8 mouse cellular contexts compared by ENCODE assay signal in the genomic region with DNA sequence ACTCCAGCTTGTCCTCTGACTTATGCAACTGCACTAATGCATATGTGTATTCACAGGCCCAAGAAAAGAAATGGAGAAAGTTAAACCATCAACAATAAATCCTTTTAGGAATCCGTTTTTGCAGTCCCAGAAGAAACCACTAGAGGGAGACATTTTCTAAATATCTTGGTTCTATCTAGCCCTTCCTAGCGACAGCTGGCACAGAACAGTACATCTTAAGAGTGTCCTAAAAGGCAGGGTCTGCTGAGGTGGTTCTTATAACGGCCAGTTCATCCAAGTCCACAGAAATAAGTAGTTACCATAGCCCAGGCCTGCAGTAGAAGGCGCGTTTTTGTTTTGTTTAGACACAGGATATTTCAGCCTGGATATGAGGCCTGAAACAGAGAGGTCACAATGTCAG. TPM values are rescaled to one million over a fixed set of nuclear protein-coding genes. Genes with fewer than 3 reads are reported as not detected.
A peak's percentile ranks its signal among the peaks of the same experiment; 100 is the strongest.
DNase-seq lines count a peak whose midpoint lies in the region; ATAC-seq and TF ChIP-seq lines count a peak whose summit lies in the region.

No protein-coding gene starts in this region.

- H3K36me3 ChIP-seq in neural tube, embryonic 15.5 days: no peaks in the 10 kb centered on the region
- no peaks in the 10 kb centered on the region for H3K36me3 ChIP-seq in forebrain, postnatal 0 days (ENCODE audit: insufficient read depth)

- WGBS in neural tube, embryonic 15.5 days: 23% methylated on average over 5 of the region's 5 CpGs
- 21% methylated on average over 5 of the region's 5 CpGs for WGBS in forebrain, postnatal 0 days

- H3K4me2 ChIP-seq in neural tube, embryonic 15.5 days: no peak overlapping the region
- no peak overlapping the region for H3K4me2 ChIP-seq in forebrain, postnatal 0 days (ENCODE audit: low read depth)

- no peak overlapping the region for H3K4me3 ChIP-seq in neural tube, embryonic 15.5 days (replicated peaks)
- no peak overlapping the region for H3K4me3 ChIP-seq in forebrain, postnatal 0 days (ENCODE audit: low read depth, low read length)

- DNase-seq in frontal cortex, postnatal 36 days (ENCODE audit: low spot score in 2 of 2): peak; percentile 7 to 25
- DNase-seq in frontal cortex, postnatal 14 days (ENCODE audit: low spot score in 2 of 2): no peak
- peak; percentile 18 for DNase-seq in neural tube, embryonic 10.5 days (ENCODE audit: extremely low spot score, low spot score)
- DNase-seq in forebrain, postnatal 0 days: peak; percentile 76
- peak; percentile 51 for DNase-seq in lung, postnatal 10 days
- DNase-seq in testis, postnatal 14 days (ENCODE audit: low spot score): no peak

- ATAC-seq in neural tube, embryonic 15.5 days (ENCODE audit: low FRiP score): no peak
- peak; percentile 52 for ATAC-seq in activated CD4-positive, CD25-positive, alpha-beta regulatory T cell, adult 4 months
- peak; percentile 60; the same call in 1 of the 2 replicates for ATAC-seq in forebrain, postnatal 0 days

- no peak overlapping the region for H3K27ac ChIP-seq in neural tube, embryonic 15.5 days (replicated peaks)
- H3K27ac ChIP-seq in forebrain, postnatal 0 days (ENCODE audit: low read depth, low read length): no peak overlapping the region

- no peaks in the 10 kb centered on the region for H3K27me3 ChIP-seq in neural tube, embryonic 15.5 days (replicated peaks)
- H3K27me3 ChIP-seq in forebrain, postnatal 0 days (ENCODE audit: insufficient read depth, low read length): no peaks in the 10 kb centered on the region

- peak; percentile 58 for TF ChIP-seq CTCF in forebrain, postnatal 0 days (IDR thresholded peaks at IDR 0.05; ENCODE audit: low read depth)

- no peaks in the 10 kb centered on the region for H3K9me3 ChIP-seq in neural tube, embryonic 15.5 days (replicated peaks)
- no peaks in the 10 kb centered on the region for H3K9me3 ChIP-seq in forebrain, postnatal 0 days (ENCODE audit: low read length)

- H3K9ac ChIP-seq in neural tube, embryonic 15.5 days (replicated peaks): no peak overlapping the region
- H3K9ac ChIP-seq in forebrain, postnatal 0 days: no peak overlapping the region

- no peaks in the 10 kb centered on the region for H3K4me1 ChIP-seq in neural tube, embryonic 15.5 days
- H3K4me1 ChIP-seq in forebrain, postnatal 0 days (ENCODE audit: insufficient read depth): no peaks in the 10 kb centered on the region

RNA-seq across cellular contexts. Expression of gene Timm8a1, which starts 9.2 kb away (rescaled TPM):
- polyA plus RNA-seq in neural tube, embryonic 15.5 days (2015; fragmentation: Nextera tagmentation; extraction: Ambion mirVana): 51.9 and 62.5 TPM in 2 replicates
- polyA plus RNA-seq in activated CD4-positive, CD25-positive, alpha-beta regulatory T cell, adult 4 months (2017; shearing (Covaris generic)): 10 to 100 TPM; 31.0 to 38.7 TPM
- 18.3 and 18.5 TPM in 2 replicates for total RNA-seq in forebrain, postnatal 0 days (2014; rRNA removed)
- polyA plus RNA-seq in forebrain, postnatal 0 days (2015; fragmentation: Nextera tagmentation; extraction: Ambion mirVana): 45.5 and 55.2 TPM in 2 replicates

RNA-seq across cellular contexts. Expression of gene Btk, which starts 32.5 kb away (rescaled TPM):
- polyA plus RNA-seq in neural tube, embryonic 15.5 days (2015; fragmentation: Nextera tagmentation; extraction: Ambion mirVana): 0.75 and 2.6 TPM in 2 replicates
- 1 to 10 TPM in 1 of 2 experiments, under 1 TPM in 1; 0.65 to 2.3 TPM for polyA plus RNA-seq in activated CD4-positive, CD25-positive, alpha-beta regulatory T cell, adult 4 months (2017; shearing (Covaris generic))
- total RNA-seq in forebrain, postnatal 0 days (2014; rRNA removed): 0.31 and 1.2 TPM in 2 replicates
- 0.45 and 0.59 TPM in 2 replicates for polyA plus RNA-seq in forebrain, postnatal 0 days (2015; fragmentation: Nextera tagmentation; extraction: Ambion mirVana)

RNA-seq across cellular contexts. Expression of gene Rpl36a, which starts 34.6 kb away (rescaled TPM):
- 184 and 216 TPM in 2 replicates for polyA plus RNA-seq in neural tube, embryonic 15.5 days (2015; fragmentation: Nextera tagmentation; extraction: Ambion mirVana)
- polyA plus RNA-seq in activated CD4-positive, CD25-positive, alpha-beta regulatory T cell, adult 4 months (2017; shearing (Covaris generic)): 100 to 1,000 TPM; 650 to 747 TPM
- total RNA-seq in forebrain, postnatal 0 days (2014; rRNA removed): 467 and 887 TPM in 2 replicates
- 198 and 280 TPM in 2 replicates for polyA plus RNA-seq in forebrain, postnatal 0 days (2015; fragmentation: Nextera tagmentation; extraction: Ambion mirVana)

RNA-seq across cellular contexts. Expression of gene Gla, which starts 50.0 kb away (rescaled TPM):
- 4.1 and 7.2 TPM in 2 replicates for polyA plus RNA-seq in neural tube, embryonic 15.5 days (2015; fragmentation: Nextera tagmentation; extraction: Ambion mirVana)
- 1 to 10 TPM; 4.6 to 5.0 TPM for polyA plus RNA-seq in activated CD4-positive, CD25-positive, alpha-beta regulatory T cell, adult 4 months (2017; shearing (Covaris generic))
- 5.8 and 6.3 TPM in 2 replicates for total RNA-seq in forebrain, postnatal 0 days (2014; rRNA removed)
- 3.8 and 4.3 TPM in 2 replicates for polyA plus RNA-seq in forebrain, postnatal 0 days (2015; fragmentation: Nextera tagmentation; extraction: Ambion mirVana)

RNA-seq across cellular contexts. Expression of gene Hnrnph2, which starts 50.1 kb away (rescaled TPM):
- polyA plus RNA-seq in neural tube, embryonic 15.5 days (2015; fragmentation: Nextera tagmentation; extraction: Ambion mirVana): 134 and 144 TPM in 2 replicates
- polyA plus RNA-seq in activated CD4-positive, CD25-positive, alpha-beta regulatory T cell, adult 4 months (2017; shearing (Covaris generic)): 100 to 1,000 TPM in 1 of 2 experiments, 10 to 100 TPM in 1; 75.6 to 106 TPM
- total RNA-seq in forebrain, postnatal 0 days (2014; rRNA removed): 63.2 and 72.2 TPM in 2 replicates
- 131 and 134 TPM in 2 replicates for polyA plus RNA-seq in forebrain, postnatal 0 days (2015; fragmentation: Nextera tagmentation; extraction: Ambion mirVana)

Comparison
In these comparisons a context has a peak if more than half of its experiments do, and no peak if none do; other contexts are left out.
1. DNase-seq: peak in frontal cortex, postnatal 36 days (2 of 2), neural tube, embryonic 10.5 days (single experiment), forebrain, postnatal 0 days (single experiment) and lung, postnatal 10 days (single experiment); none in frontal cortex, postnatal 14 days (0 of 2) and testis, postnatal 14 days (single experiment).